ENCODE assay signal across 10 mouse cellular contexts in the genomic region with DNA sequence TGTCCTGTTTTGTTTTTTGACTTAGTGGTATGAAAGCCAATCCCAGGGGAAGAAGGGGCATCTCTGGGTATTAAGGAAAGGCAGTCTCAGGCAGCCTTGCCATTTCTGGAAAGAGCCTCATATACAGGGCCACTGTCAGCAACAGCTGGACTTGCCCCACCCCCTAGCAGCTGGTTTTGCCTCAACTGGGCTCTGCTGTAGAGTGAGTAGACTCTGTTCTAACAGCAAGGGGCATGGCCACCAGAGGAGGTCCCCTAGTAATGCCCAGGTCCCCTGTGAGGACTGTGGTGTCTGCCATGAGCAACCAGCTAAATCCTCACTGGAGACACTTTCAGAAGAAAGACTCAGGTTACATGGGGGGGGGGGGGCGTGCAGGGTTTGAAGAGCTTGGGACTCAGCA. TPM values are rescaled to one million over a fixed set of nuclear protein-coding genes. Genes with fewer than 3 reads are reported as not detected.
"Had no signal": no experiment of that assay in that cellular context is flagged by ENCODE, and none has a peak within 500 bp of the region (broad histone marks: within the 10 kb centered on the region; RNA-seq: fewer than 3 reads in every experiment).

No protein-coding gene starts in this region.

- H3K9me3 ChIP-seq: limb, embryonic 10.5 days; liver, embryonic 15.5 days had no signal

- H3K9ac ChIP-seq: liver, embryonic 15.5 days had no signal

- ATAC-seq: intestine, postnatal 0 days had no signal

- H3K36me3 ChIP-seq: liver, embryonic 15.5 days had no signal

- H3K27ac ChIP-seq: limb, embryonic 10.5 days; liver, embryonic 15.5 days; stomach, postnatal 0 days had no signal

- H3K4me2 ChIP-seq: liver, embryonic 11.5 days; liver, embryonic 15.5 days had no signal

- DNase-seq: kidney, adult 8-10 months; lung, adult 2 months; lung, postnatal 36 days; thymus, adult 2 months; thymus, postnatal 25 days had no signal

- H3K4me3 ChIP-seq: limb, embryonic 10.5 days; liver, embryonic 15.5 days had no signal

RNA-seq across cellular contexts. Expression of a gene that starts 17.0 kb away (rescaled TPM):
- polyA plus RNA-seq: liver, embryonic 15.5 days had no signal
